Mouse (Mus musculus): ENCODE results near the gene Setd3. TPM values are rescaled to one million over a fixed set of nuclear protein-coding genes. Genes with fewer than 3 reads are reported as not detected.

Setd3 gene
- total and polyA plus RNA-seq, 2 experiments from 2014 or later, result 102 to 124 TPM

- TF ChIP-seq CTCF (IDR thresholded peaks at IDR 0.05; ENCODE audit: low read depth), result no peak
- DNase-seq (no peak), ATAC-seq (no peak)
- Histone ChIP-seq H3K9ac (no peak overlapping the region), H3K27me3 (ENCODE audit: insufficient read depth, low read length) (no peaks in the 10 kb centered on the region), H3K36me3 (ENCODE audit: insufficient read depth) (no peaks in the 10 kb centered on the region), H3K4me3 (ENCODE audit: low read depth, low read length) (no peak overlapping the region), H3K4me2 (ENCODE audit: low read depth) (no peak overlapping the region), H3K9me3 (ENCODE audit: low read length) (no peaks in the 10 kb centered on the region), H3K27ac (ENCODE audit: low read depth, low read length) (no peak overlapping the region), H3K4me1 (ENCODE audit: insufficient read depth) (peaks cover 3% of the 10 kb centered on the region; the same call in 1 of the 2 replicates)
These were observed 7.8 kb downstream of the Setd3 start for GRCm38 (mm10) chr12:108171336-108171735.

DNA sequence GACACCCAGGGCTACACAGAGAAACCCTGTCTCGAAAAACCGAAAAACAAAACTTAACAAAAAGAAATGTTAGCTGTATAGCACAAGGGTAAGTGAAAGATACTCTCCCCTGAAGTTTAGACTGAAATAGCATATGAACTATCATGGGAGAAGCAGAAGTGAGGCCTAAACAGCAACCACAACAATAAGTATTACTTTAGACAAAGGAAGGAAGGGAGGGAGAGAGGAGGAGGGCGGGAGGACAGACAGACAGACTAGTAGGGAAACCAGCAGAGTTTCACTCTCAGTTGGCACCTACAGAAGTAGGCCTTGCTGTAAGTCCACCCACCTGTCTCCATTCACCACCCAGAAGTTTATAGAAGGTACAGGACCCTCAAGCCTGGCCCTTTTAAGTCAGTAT, 8.6 kb downstream of the Setd3 start:
- WGBS, result 89% methylated on average over 3 of the region's 3 CpGs
- no peak for ATAC-seq
- Histone ChIP-seq H3K4me1 (ENCODE audit: insufficient read depth) (peaks cover 3% of the 10 kb centered on the region; the same call in 1 of the 2 replicates), H3K36me3 (ENCODE audit: insufficient read depth) (no peaks in the 10 kb centered on the region), H3K4me3 (ENCODE audit: low read depth, low read length) (no peak overlapping the region), H3K9me3 (ENCODE audit: low read length) (no peaks in the 10 kb centered on the region), H3K9ac (no peak overlapping the region), H3K27ac (ENCODE audit: low read depth, low read length) (no peak overlapping the region), H3K4me2 (ENCODE audit: low read depth) (no peak overlapping the region), H3K27me3 (ENCODE audit: insufficient read depth, low read length) (no peaks in the 10 kb centered on the region)
- no peak for DNase-seq
- TF ChIP-seq CTCF (IDR thresholded peaks at IDR 0.05; ENCODE audit: low read depth), result no peak

DNA sequence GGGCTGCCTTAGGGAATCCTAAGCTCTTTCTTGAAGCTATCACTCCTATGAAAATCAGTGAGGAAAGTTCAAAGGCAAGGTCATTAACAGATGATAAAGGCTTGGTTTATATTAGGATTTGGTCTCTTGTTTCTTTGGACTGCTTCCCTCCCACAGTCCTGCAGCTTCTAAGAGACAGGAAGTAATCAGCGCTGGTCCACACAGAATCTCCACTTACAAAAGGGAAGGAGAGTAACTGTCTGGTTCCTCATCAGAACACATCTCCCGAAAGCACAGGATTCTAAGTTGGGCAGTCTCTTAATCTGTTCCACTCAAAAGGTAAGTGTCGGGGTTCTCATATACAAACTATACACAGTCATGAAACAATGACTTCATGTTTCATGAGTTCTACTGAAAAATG, 10.2 kb downstream of the Setd3 start:
- H3K4me3 ChIP-seq (ENCODE audit: low read depth, low read length), result no peak overlapping the region
- TF ChIP-seq CTCF (IDR thresholded peaks at IDR 0.05; ENCODE audit: low read depth), result no peak
- ATAC-seq, result no peak

GRCm38 (mm10) chr12:108163706-108164105, 15.4 kb downstream of the Setd3 start:
- Histone ChIP-seq H3K4me3 (ENCODE audit: low read depth, low read length) (no peak overlapping the region), H3K9me3 (ENCODE audit: low read length) (no peaks in the 10 kb centered on the region), H3K27me3 (ENCODE audit: insufficient read depth, low read length) (no peaks in the 10 kb centered on the region), H3K4me2 (ENCODE audit: low read depth) (no peak overlapping the region), H3K27ac (ENCODE audit: low read depth, low read length) (no peak overlapping the region), H3K9ac (no peak overlapping the region), H3K4me1 (ENCODE audit: insufficient read depth) (no peaks in the 10 kb centered on the region), H3K36me3 (ENCODE audit: insufficient read depth) (peaks cover 28% of the 10 kb centered on the region)
- no peak for ATAC-seq
- TF ChIP-seq CTCF (IDR thresholded peaks at IDR 0.05; ENCODE audit: low read depth), result no peak
- no peak for DNase-seq
- WGBS, result 73% methylated on average over 3 of the region's 3 CpGs

More for the DNA sequence above, 10.2 kb downstream of the Setd3 start:
- peaks cover 4% of the 10 kb centered on the region; the same call in 1 of the 2 replicates for H3K36me3 ChIP-seq (ENCODE audit: insufficient read depth)
- H3K9me3 ChIP-seq (ENCODE audit: low read length), result no peaks in the 10 kb centered on the region
- peaks cover 3% of the 10 kb centered on the region; the same call in 1 of the 2 replicates for H3K4me1 ChIP-seq (ENCODE audit: insufficient read depth)
- no peaks in the 10 kb centered on the region for H3K27me3 ChIP-seq (ENCODE audit: insufficient read depth, low read length)
- H3K4me2 ChIP-seq (ENCODE audit: low read depth), result no peak overlapping the region
- no peak overlapping the region for H3K27ac ChIP-seq (ENCODE audit: low read depth, low read length)
- no peak for DNase-seq
- WGBS, result 65% methylated on average over 3 of the region's 3 CpGs
- no peak overlapping the region for H3K9ac ChIP-seq

DNA sequence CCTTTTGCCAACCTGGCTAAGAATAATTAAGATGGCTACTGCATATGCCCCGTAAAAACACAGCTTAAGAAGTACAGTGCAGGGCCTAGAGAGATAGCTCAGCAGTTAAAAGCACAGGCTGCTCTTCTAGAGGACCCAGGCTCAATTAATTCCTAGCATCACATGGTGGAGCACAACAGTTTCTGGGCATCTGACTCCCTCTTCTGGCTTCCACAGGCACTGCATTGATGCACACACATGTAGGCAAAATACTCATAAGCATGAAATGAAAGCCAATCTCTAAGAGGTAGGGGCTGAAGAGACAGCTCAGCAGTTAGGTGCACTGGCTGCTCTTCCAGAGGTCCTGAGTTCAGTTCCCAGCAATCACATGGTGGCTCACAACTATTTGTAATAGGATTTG, 17.1 kb downstream of the Setd3 start:
- H3K27ac ChIP-seq (ENCODE audit: low read depth, low read length), result no peak overlapping the region
- no peak overlapping the region for H3K4me2 ChIP-seq (ENCODE audit: low read depth)
- no peak overlapping the region for H3K9ac ChIP-seq
- peak; percentile 70 for TF ChIP-seq CTCF (IDR thresholded peaks at IDR 0.05; ENCODE audit: low read depth)
- ATAC-seq (peak; percentile 43), DNase-seq (peak; percentile 44)
- no peak overlapping the region for H3K4me3 ChIP-seq (ENCODE audit: low read depth, low read length)
- WGBS, result 88% methylated on average over 1 of the region's 1 CpGs
- peaks cover 34% of the 10 kb centered on the region for H3K36me3 ChIP-seq (ENCODE audit: insufficient read depth)
- no peaks in the 10 kb centered on the region for H3K27me3 ChIP-seq (ENCODE audit: insufficient read depth, low read length)
- H3K9me3 ChIP-seq (ENCODE audit: low read length), result no peaks in the 10 kb centered on the region
- no peaks in the 10 kb centered on the region for H3K4me1 ChIP-seq (ENCODE audit: insufficient read depth)

GRCm38 (mm10) chr12:108159863-108160262, 19.3 kb downstream of the Setd3 start:
- no peaks in the 10 kb centered on the region for H3K27me3 ChIP-seq (ENCODE audit: insufficient read depth, low read length)
- no peak overlapping the region for H3K4me2 ChIP-seq (ENCODE audit: low read depth)
- no peak overlapping the region for H3K9ac ChIP-seq
- peaks cover 47% of the 10 kb centered on the region for H3K36me3 ChIP-seq (ENCODE audit: insufficient read depth)
- ATAC-seq (no peak), DNase-seq (no peak)
- H3K4me3 ChIP-seq (ENCODE audit: low read depth, low read length), result no peak overlapping the region
- no peak overlapping the region for H3K27ac ChIP-seq (ENCODE audit: low read depth, low read length)
- 0 out of 2 replicates have a peak, but pooled peaks have one; percentile 12 for TF ChIP-seq CTCF (IDR thresholded peaks at IDR 0.05; ENCODE audit: low read depth)
- no peaks in the 10 kb centered on the region for H3K4me1 ChIP-seq (ENCODE audit: insufficient read depth)
- H3K9me3 ChIP-seq (ENCODE audit: low read length), result no peaks in the 10 kb centered on the region

GRCm38 (mm10) chr12:108152743-108153142, 26.4 kb downstream of the Setd3 start:
- Histone ChIP-seq H3K27ac (ENCODE audit: low read depth, low read length) (no peak overlapping the region), H3K9me3 (ENCODE audit: low read length) (no peaks in the 10 kb centered on the region), H3K36me3 (ENCODE audit: insufficient read depth) (peaks cover 55% of the 10 kb centered on the region), H3K27me3 (ENCODE audit: insufficient read depth, low read length) (no peaks in the 10 kb centered on the region), H3K4me3 (ENCODE audit: low read depth, low read length) (no peak overlapping the region), H3K4me1 (ENCODE audit: insufficient read depth) (no peaks in the 10 kb centered on the region), H3K4me2 (ENCODE audit: low read depth) (no peak overlapping the region), H3K9ac (no peak overlapping the region)
- no peak for DNase-seq
- ATAC-seq, result no peak
- TF ChIP-seq CTCF (IDR thresholded peaks at IDR 0.05; ENCODE audit: low read depth), result 0 out of 2 replicates have a peak, but pooled peaks have one; percentile 9
- WGBS, result 99% methylated on average over 2 of the region's 2 CpGs

All from forebrain, postnatal 0 days (tissue).